Mouse (Mus musculus): ENCODE measurements at regions not wholly inside any gene's neighbourhood (a gene's known extent, or its start where the extent isn't known, plus 50 kb on each side); places are given as distances from the start of the nearest gene placed in this dataset.

- DNase-seq, result no peak
- intact Hi-C loops (cut with DNase I), result no loop called here
These were observed 149.2 kb upstream of the Bmp4 start for GRCm38 (mm10) chr14:46539466-46540187.

GRCm38 (mm10) chr14:46536002-46536762, 145.7 kb upstream of the Bmp4 start:
- intact Hi-C loops (cut with DNase I), result no loop called here
- DNase-seq, result no peak

GRCm38 (mm10) chr14:46532697-46533096, 142.2 kb upstream of the Bmp4 start:
- intact Hi-C loops (cut with DNase I), result no loop called here
- DNase-seq, result no peak

GRCm38 (mm10) chr14:46530452-46530851, 140.0 kb upstream of the Bmp4 start:
- no peak for DNase-seq
- intact Hi-C loops (cut with DNase I), result no loop called here

GRCm38 (mm10) chr14:46529086-46529715, 138.7 kb upstream of the Bmp4 start:
- no peak for DNase-seq
- intact Hi-C loops (cut with DNase I), result no loop called here

- peak in 1 of 2 experiments; percentile 25 for DNase-seq
- intact Hi-C loops (cut with DNase I), result no loop called here
These were observed 126.8 kb upstream of the Bmp4 start for GRCm38 (mm10) chr14:46517258-46517657.

- no peak for DNase-seq
These were observed 125.8 kb upstream of the Bmp4 start for GRCm38 (mm10) chr14:46516285-46516684.

GRCm38 (mm10) chr14:46514262-46514932, 123.9 kb upstream of the Bmp4 start:
- intact Hi-C loops (cut with DNase I), result no loop called here
- DNase-seq, result no peak

More at GRCm38 (mm10) chr14:46516285-46516684, 125.8 kb upstream of the Bmp4 start:
- intact Hi-C loops (cut with DNase I), result no loop called here

- DNase-seq, result no peak
- intact Hi-C loops (cut with DNase I), result no loop called here
These were observed 121.6 kb upstream of the Bmp4 start for GRCm38 (mm10) chr14:46512118-46512517.

GRCm38 (mm10) chr14:46508871-46509270, 118.4 kb upstream of the Bmp4 start:
- no peak for DNase-seq
- intact Hi-C loops (cut with DNase I), result no loop called here

- no peak for DNase-seq
- intact Hi-C loops (cut with DNase I), result no loop called here
These were observed 114.8 kb upstream of the Bmp4 start for GRCm38 (mm10) chr14:46505266-46505665.

- intact Hi-C loops (cut with DNase I), result no loop called here
- no peak for DNase-seq
These were observed 101.1 kb upstream of the Bmp4 start for GRCm38 (mm10) chr14:46491601-46492000.

- intact Hi-C loops (cut with DNase I), result no loop called here
- no peak for DNase-seq
These were observed 100.7 kb upstream of the Bmp4 start for GRCm38 (mm10) chr14:46491182-46491581.

GRCm38 (mm10) chr14:46487551-46487950, 97.1 kb upstream of the Bmp4 start:
- DNase-seq, result no peak
- intact Hi-C loops (cut with DNase I), result no loop called here

- DNase-seq, result no peak
- intact Hi-C loops (cut with DNase I), result no loop called here
These were observed 89.9 kb upstream of the Bmp4 start for GRCm38 (mm10) chr14:46480396-46480795.

GRCm38 (mm10) chr14:46475945-46476344, 85.5 kb upstream of the Bmp4 start:
- no peak for DNase-seq
- intact Hi-C loops (cut with DNase I), result no loop called here

- no peak for DNase-seq
- intact Hi-C loops (cut with DNase I), result no loop called here
These were observed 72.5 kb upstream of the Bmp4 start for GRCm38 (mm10) chr14:46462967-46463366.

GRCm38 (mm10) chr14:46461960-46462359, 71.5 kb upstream of the Bmp4 start:
- no peak for DNase-seq
- intact Hi-C loops (cut with DNase I), result no loop called here

GRCm38 (mm10) chr14:46454500-46454899, 64.0 kb upstream of the Bmp4 start:
- intact Hi-C loops (cut with DNase I), result no loop called here

GRCm38 (mm10) chr14:46441696-46442095, 51.2 kb upstream of the Bmp4 start:
- intact Hi-C loops (cut with DNase I), result no loop called here
- no peak for DNase-seq

More at GRCm38 (mm10) chr14:46454500-46454899, 64.0 kb upstream of the Bmp4 start:
- DNase-seq, result no peak
